Mouse (Mus musculus) forebrain, embryonic 14.5 days (tissue): ENCODE data around the gene B230219D22Rik. TPM values are rescaled to one million over a fixed set of nuclear protein-coding genes. Genes with fewer than 3 reads are reported as not detected.
A peak's percentile ranks its signal among the peaks of the same experiment; 100 is the strongest.
"Not testable (repeated sequence)": the region's sequence is repeated elsewhere in the genome, so short reads cannot be mapped to it uniquely, and the experiment has no call there.

Experiments used
- ATAC-seq: fragments of 200-750 bp; cut with Nextera tagmentation; 2 replicates; pipeline ENCODE4 v1.8.0; 2017; ENCODE audit warnings: mild to moderate bottlenecking, moderate library complexity
- DNase-seq: peaks from one replicate; pipeline ENCODE4 v3.0.0-alpha.2; 2015; ENCODE audit warnings: low spot score
- H3K27ac ChIP-seq: fragments of 300-500 bp; sonication (generic); 2 replicates; pipeline ENCODE4 v1.5.1; 2014; ENCODE audit warnings: low read depth, mild to moderate bottlenecking, control low read depth, low read length, moderate library complexity
- H3K27me3 ChIP-seq: fragments of 300-500 bp; sonication (generic); replicated peaks from 2 replicates; pipeline ENCODE4 v1.6.1; 2014; ENCODE audit warnings: low read length, control low read depth, mixed read lengths; ENCODE audit not compliant: control insufficient read depth, insufficient read depth
- H3K36me3 ChIP-seq: fragments of 300-500 bp; sonication (generic); 2 replicates; pipeline ENCODE4 v1.6.1; 2014; ENCODE audit warnings: low read length, control low read depth; ENCODE audit not compliant: control insufficient read depth, insufficient read depth
- H3K4me1 ChIP-seq: fragments of 300-500 bp; sonication (generic); 2 replicates; pipeline ENCODE4 v1.6.1; 2014; ENCODE audit warnings: antibody characterized with exemption, low read length, control low read depth; ENCODE audit not compliant: control insufficient read depth, insufficient read depth
- H3K4me2 ChIP-seq: fragments of 300-500 bp; sonication (generic); 2 replicates; pipeline ENCODE4 v1.6.1; 2014; ENCODE audit warnings: mild to moderate bottlenecking, control low read depth, low read length
- H3K4me3 ChIP-seq: fragments of 300-500 bp; sonication (generic); 2 replicates; pipeline ENCODE4 v1.5.1; 2014; ENCODE audit warnings: low read depth, low read length, control low read depth
- H3K9ac ChIP-seq: fragments of 300-500 bp; sonication (generic); 2 replicates; pipeline ENCODE4 v1.6.1; 2014; ENCODE audit warnings: mild to moderate bottlenecking, low read length, control low read depth, moderate library complexity
- H3K9me3 ChIP-seq: fragments of 300-500 bp; sonication (generic); replicated peaks from 2 replicates; pipeline ENCODE4 v1.6.1; 2016; ENCODE audit warnings: low read length, control low read depth, mixed read lengths; ENCODE audit not compliant: control insufficient read depth
- WGBS: fragments of 180-500 bp; shearing (Covaris S2); extraction: QIAGEN DNeasy Blood & Tissue Kit; methylation state at CpG from one replicate; pipeline ENCODE4 v1.1.7; 2014; 5-methylcytosine and 5-hydroxymethylcytosine counted together
- polyA plus RNA-seq: library from polyadenylated mRNA; unstranded; fragments of >200 nt; fragmentation: Nextera tagmentation; extraction: Ambion mirVana; gene quantifications from 2 replicates; pipeline ENCODE4 v1.2.1, GENCODE M21; 2014

B230219D22Rik gene
- polyA plus RNA-seq, 1 experiment from 2014 or later, result 56.4 TPM

DNA sequence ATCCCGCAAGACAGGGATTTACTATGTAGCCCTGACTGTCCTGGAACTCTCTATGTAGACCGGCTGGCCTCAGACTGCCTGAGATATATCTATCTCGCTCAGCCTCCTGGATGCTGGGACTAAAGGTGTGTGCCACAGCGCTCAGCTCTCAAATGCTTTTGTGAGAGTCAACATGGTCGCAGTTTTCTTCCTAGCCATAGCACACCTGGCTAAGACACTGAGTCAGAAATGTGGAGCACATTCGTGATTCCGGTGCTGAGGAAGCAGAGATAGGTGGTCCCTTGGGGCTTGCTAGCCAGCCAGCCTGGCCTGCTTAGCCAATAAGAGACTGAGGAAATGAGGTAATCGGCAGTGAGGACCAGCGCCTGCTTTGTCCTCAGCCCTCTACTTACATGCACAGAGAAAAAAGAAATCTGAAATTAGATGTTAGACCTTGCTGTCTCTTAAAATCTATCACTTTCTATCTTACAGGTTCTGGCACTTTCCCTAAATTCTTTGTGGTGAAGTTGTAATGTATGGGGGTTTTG, 6.8 kb upstream of the B230219D22Rik start:
- no peak overlapping the region for H3K4me2 ChIP-seq
- 80% methylated on average over 9 of the region's 9 CpGs for WGBS
- no peak overlapping the region for H3K27ac ChIP-seq
- H3K4me3 ChIP-seq, result no peak overlapping the region
- peaks cover 7% of the 10 kb centered on the region for H3K36me3 ChIP-seq
- no peaks in the 10 kb centered on the region for H3K9me3 ChIP-seq
- DNase-seq (peak; percentile 31), ATAC-seq (no peak)
- no peaks in the 10 kb centered on the region for H3K4me1 ChIP-seq
- H3K9ac ChIP-seq, result no peak overlapping the region; the same call in 1 of the 2 replicates
- H3K27me3 ChIP-seq, result no peaks in the 10 kb centered on the region

DNA sequence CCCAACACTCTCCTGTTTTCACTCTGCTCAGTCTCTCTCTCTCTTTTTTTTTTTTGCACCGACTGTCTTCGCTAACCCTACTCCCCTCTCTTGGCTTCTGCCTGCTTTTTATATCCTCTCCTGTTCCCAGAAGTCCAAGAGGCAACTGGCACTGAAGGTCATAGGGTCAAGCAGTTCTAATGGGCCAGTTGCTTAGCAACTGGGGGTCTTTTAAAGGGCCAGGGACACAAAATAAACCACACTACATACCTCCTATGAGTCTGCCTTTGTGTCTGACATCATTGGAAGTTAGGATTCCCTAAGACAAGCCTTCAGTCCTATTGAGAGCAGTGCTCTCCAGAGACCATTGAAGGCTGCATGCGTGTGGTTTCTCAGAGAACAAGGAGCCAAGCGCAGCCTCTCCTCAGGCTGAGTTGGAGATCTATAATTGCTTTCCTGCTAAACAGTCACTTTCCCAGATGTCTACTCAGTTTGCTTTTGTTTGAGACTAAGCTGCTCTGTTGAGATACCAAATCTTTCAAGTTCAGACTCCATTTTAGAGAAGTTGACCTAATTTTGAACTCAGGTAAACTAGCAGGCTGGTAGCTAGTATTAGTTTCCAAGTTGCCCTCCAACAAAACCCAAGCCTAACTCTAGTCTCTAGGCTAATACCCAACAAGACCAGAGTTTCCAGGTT, 4.9 kb upstream of the B230219D22Rik start:
- ATAC-seq, result no peak
- H3K27ac ChIP-seq, result no peak overlapping the region
- no peaks in the 10 kb centered on the region for H3K4me1 ChIP-seq
- H3K4me3 ChIP-seq, result no peak overlapping the region
- WGBS, result 20% methylated on average over 4 of the region's 4 CpGs
- no peak overlapping the region for H3K4me2 ChIP-seq
- no peaks in the 10 kb centered on the region for H3K36me3 ChIP-seq
- H3K27me3 ChIP-seq, result no peaks in the 10 kb centered on the region
- no peaks in the 10 kb centered on the region for H3K9me3 ChIP-seq
- no peak overlapping the region for H3K9ac ChIP-seq
- no peak for DNase-seq

DNA sequence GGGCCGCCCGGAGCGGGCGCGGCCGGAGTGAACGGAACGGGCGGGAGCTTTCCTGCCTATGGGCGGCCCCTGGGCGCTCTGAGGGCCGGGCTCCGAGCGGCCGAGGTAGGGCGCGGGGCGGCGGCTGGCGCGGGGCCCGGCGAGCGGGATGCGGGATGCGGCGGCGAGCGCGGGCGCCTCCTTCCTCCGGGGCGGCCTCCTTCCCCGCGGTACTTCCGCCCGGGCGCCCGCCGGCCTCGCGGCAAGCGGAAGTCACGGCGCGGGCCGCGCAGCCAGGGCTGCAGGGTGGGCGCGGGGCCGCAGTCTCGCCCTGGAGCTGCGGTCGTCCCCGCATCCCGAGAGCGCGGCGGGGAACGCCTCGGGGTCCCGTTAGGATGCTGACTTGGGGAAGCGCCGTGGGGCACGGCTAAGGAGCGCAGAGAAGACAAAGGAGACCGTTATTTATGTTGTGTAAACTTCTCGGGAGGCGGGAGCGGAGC, 358 bp downstream of the B230219D22Rik start:
- Histone ChIP-seq H3K27me3 (no peaks in the 10 kb centered on the region), H3K4me3 (peak overlapping the region; percentile 98), H3K9ac (peak overlapping the region; percentile 99), H3K9me3 (no peaks in the 10 kb centered on the region), H3K4me1 (peaks cover 15% of the 10 kb centered on the region), H3K27ac (peak overlapping the region; percentile 97), H3K4me2 (peak overlapping the region; percentile 59), H3K36me3 (0 out of 2 replicates have a peak, but pooled peaks cover under 1% of the 10 kb centered on the region)
- ATAC-seq (peak; percentile 70), DNase-seq (no peak)
- WGBS, result under 1% methylated on average over 51 of the region's 70 CpGs

DNA sequence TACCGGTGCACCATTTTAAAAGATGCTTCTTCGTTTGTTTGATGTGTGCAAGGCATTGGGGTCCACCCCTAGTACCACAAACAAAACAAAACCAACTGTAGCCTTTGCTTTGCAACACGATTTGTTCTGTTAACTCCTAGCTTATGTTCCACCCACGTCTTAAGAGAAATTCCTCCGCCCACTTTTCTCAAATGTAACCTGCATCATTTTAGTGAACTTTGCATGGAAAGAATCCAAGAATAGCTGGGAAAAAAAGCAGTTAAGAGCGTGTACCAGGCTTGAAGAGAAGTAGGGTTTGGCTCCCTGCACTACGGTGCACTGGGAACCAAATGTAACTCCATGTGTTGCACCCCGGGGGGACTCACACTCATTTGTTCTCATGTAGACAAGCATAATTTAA, 1.2 kb downstream of the B230219D22Rik start:
- Histone ChIP-seq H3K9me3 (no peaks in the 10 kb centered on the region), H3K4me2 (peak overlapping the region; percentile 59), H3K36me3 (peaks cover 9% of the 10 kb centered on the region; the same call in 1 of the 2 replicates), H3K9ac (peak overlapping the region; percentile 99), H3K4me1 (peaks cover 15% of the 10 kb centered on the region), H3K4me3 (peak overlapping the region; percentile 98), H3K27me3 (no peaks in the 10 kb centered on the region), H3K27ac (no peak overlapping the region)
- WGBS, result 17% methylated on average over 8 of the region's 8 CpGs
- no peak for ATAC-seq
- no peak for DNase-seq

DNA sequence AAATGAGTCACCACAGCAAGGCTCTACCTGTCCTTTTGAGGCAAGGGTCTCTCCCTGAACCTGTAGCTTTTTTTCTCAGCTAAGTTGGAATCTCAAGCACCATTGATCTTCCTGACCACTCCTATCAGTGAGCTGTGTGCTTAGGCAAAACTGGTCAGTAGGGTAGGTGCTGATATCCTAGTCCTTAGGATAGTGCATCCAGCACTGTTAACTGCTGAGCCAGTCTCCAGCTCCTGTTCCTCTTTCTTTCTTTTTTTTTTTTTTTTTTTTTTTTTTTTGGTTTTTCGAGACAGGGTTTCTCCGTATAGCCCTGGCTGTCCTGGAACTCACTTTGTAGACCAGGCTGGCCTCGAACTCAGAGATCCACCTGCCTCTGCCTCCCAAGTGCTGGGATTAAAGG, 3.1 kb downstream of the B230219D22Rik start:
- not testable (repeated sequence) for DNase-seq, H3K9ac ChIP-seq, ATAC-seq, H3K27ac ChIP-seq, H3K4me2 ChIP-seq, H3K4me3 ChIP-seq, H3K9me3 ChIP-seq, H3K27me3 ChIP-seq
- Histone ChIP-seq H3K4me1 (peaks cover 15% of the 10 kb centered on the region), H3K36me3 (peaks cover 26% of the 10 kb centered on the region)
- 100% methylated on average over 1 of the region's 3 CpGs for WGBS

DNA sequence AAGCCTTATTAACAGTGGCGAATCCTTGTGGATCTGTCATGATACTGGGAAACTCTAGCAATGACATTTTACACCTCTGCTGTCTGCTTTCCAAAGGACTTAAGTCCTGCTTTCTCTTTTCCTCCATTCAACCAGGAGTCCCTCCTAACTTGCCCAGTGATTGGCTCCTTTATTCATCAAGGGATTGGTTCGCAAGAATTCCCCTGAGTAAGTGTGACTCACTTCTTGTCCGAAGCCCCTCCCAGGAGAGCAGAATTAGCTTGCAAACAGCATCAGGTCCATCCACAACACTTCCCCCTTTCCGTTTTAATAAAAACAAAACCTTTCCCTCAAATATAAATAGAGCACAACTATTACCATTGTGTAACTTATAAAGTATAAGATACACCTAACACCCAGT, 11.4 kb downstream of the B230219D22Rik start:
- Histone ChIP-seq H3K9ac (no peak overlapping the region), H3K4me3 (no peak overlapping the region), H3K27ac (no peak overlapping the region), H3K27me3 (no peaks in the 10 kb centered on the region), H3K36me3 (peaks cover 48% of the 10 kb centered on the region), H3K4me1 (no peaks in the 10 kb centered on the region), H3K4me2 (no peak overlapping the region), H3K9me3 (no peaks in the 10 kb centered on the region)
- DNase-seq (no peak), ATAC-seq (no peak)
- WGBS, result 92% methylated on average over 4 of the region's 4 CpGs

DNA sequence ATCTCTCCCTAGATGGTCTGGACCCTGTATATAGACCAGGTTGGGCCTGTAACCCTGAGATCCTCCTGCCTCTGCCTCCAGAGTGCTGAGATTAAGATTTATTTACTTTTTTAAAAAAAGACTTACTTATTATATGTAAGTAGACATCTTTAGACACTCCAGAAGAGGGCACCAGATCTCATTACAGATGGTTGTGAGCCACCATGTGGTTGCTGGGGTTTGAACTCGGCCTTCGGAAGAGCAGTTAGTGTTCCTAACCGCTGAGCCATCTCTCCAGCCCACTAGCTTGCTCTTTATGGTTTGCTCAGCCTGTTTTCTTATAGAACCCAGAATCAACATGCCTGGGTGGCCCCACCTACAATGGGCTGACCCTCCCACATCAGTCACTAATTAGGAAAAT, 19.9 kb downstream of the B230219D22Rik start:
- 91% methylated on average over 3 of the region's 3 CpGs for WGBS
- Histone ChIP-seq H3K27me3 (no peaks in the 10 kb centered on the region), H3K9me3 (no peaks in the 10 kb centered on the region), H3K4me3 (no peak overlapping the region), H3K4me2 (no peak overlapping the region), H3K27ac (no peak overlapping the region), H3K36me3 (peaks cover under 1% of the 10 kb centered on the region; the same call in 1 of the 2 replicates), H3K4me1 (peaks cover 9% of the 10 kb centered on the region; the same call in 1 of the 2 replicates), H3K9ac (no peak overlapping the region)
- DNase-seq (no peak), ATAC-seq (no peak)

DNA sequence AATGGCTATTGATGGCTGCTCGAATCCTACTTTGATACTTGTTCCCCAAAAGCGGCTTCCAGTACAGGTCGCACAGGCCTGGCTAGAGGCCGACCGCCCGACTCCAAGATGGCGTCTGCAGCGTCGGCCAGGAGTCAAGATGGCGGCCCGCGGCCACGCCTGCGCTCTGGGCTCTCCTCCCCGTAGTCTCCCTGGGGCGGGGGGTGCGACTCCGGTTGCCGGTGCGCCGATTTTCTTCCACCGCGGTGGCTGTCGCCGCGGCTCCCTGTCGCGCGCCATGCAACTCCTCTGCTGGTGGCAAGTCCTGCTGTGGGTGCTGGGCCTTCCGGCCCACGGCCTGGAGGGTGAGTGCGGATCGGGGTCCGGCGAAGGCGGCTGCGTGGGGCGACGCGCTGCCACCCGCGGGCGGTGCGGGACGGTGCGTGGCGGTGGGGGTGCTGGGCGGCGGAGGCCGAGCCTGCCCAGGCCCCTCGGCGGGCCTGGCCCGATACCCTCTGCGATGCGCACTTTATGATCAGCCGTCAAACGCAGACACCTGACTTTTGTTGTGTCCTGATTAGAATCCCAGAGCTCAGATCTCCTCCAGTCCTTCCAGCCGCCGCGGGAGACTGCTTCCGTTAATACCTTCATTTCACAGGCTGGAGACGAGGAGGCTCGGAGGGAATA, 21.7 kb downstream of the B230219D22Rik start, which contains the start of gene Txndc15:
Txndc15 (plus strand) TSS at position 150 of the 666 bp plus-strand sequence.
- ATAC-seq, result peak; percentile 95
- H3K4me2 ChIP-seq, result peak within 1 kb of the TSS; percentile 51
- DNase-seq, result peak; percentile 93
- peaks cover 9% of the 10 kb centered on the region; the same call in 1 of the 2 replicates for H3K4me1 ChIP-seq
- H3K4me3 ChIP-seq, result peak within 1 kb of the TSS; percentile 91
- H3K9ac ChIP-seq, result peak within 1 kb of the TSS; percentile 96
- no peaks in the 10 kb centered on the region for H3K27me3 ChIP-seq
- peaks cover 16% of the 10 kb centered on the region for H3K36me3 ChIP-seq
- WGBS, result under 1% methylated on average over 63 of the region's 63 CpGs
- H3K27ac ChIP-seq, result peak within 1 kb of the TSS; percentile 94
- no peaks in the 10 kb centered on the region for H3K9me3 ChIP-seq
